Mouse (Mus musculus) forebrain, embryonic 13.5 days (tissue): ENCODE data around the gene Lamtor2. TPM values are rescaled to one million over a fixed set of nuclear protein-coding genes. Genes with fewer than 3 reads are reported as not detected.

Experiments used
- ATAC-seq: fragments of 200-750 bp; cut with Nextera tagmentation; 2 replicates; pipeline ENCODE4 v1.8.0; 2017
- H3K27ac ChIP-seq: fragments of 300-500 bp; sonication (generic); 2 replicates; pipeline ENCODE4 v1.5.1; 2015; ENCODE audit warnings: inconsistent platforms, mild to moderate bottlenecking, moderate library complexity
- H3K27me3 ChIP-seq: fragments of 300-500 bp; sonication (generic); 2 replicates; pipeline ENCODE4 v1.6.1; 2015; ENCODE audit warnings: mild to moderate bottlenecking, inconsistent platforms
- H3K36me3 ChIP-seq: fragments of 300-500 bp; sonication (generic); 2 replicates; pipeline ENCODE4 v1.6.1; 2015; ENCODE audit warnings: mild to moderate bottlenecking, inconsistent platforms; ENCODE audit not compliant: poor library complexity, severe bottlenecking
- H3K4me1 ChIP-seq: fragments of 300-500 bp; sonication (generic); 2 replicates; pipeline ENCODE4 v1.6.1; 2015; ENCODE audit warnings: inconsistent platforms
- H3K4me2 ChIP-seq: fragments of 300-500 bp; sonication (generic); 2 replicates; pipeline ENCODE4 v1.6.1; 2015; ENCODE audit warnings: inconsistent platforms, mild to moderate bottlenecking, moderate library complexity
- H3K4me3 ChIP-seq: fragments of 300-500 bp; sonication (generic); 2 replicates; pipeline ENCODE4 v1.5.1; 2015; ENCODE audit warnings: mild to moderate bottlenecking, inconsistent platforms
- H3K9ac ChIP-seq: fragments of 300-500 bp; sonication (generic); 2 replicates; pipeline ENCODE4 v1.6.1; 2015; ENCODE audit warnings: mild to moderate bottlenecking, inconsistent platforms
- H3K9me3 ChIP-seq: fragments of 300-500 bp; sonication (generic); replicated peaks from 2 replicates; pipeline ENCODE4 v1.6.1; 2016; ENCODE audit warnings: inconsistent platforms
- WGBS: fragments of 180-500 bp; shearing (Covaris S2); methylation state at CpG from one replicate; pipeline ENCODE4 v1.1.7; 2015; 5-methylcytosine and 5-hydroxymethylcytosine counted together
- polyA plus RNA-seq: library from polyadenylated mRNA; unstranded; fragments of >200 nt; fragmentation: Nextera tagmentation; extraction: Ambion mirVana; gene quantifications from 2 replicates; pipeline ENCODE4 v1.2.1, GENCODE M21; 2015

The Lamtor2 gene
- polyA plus RNA-seq, 1 experiment from 2014 or later = 170 TPM

DNA sequence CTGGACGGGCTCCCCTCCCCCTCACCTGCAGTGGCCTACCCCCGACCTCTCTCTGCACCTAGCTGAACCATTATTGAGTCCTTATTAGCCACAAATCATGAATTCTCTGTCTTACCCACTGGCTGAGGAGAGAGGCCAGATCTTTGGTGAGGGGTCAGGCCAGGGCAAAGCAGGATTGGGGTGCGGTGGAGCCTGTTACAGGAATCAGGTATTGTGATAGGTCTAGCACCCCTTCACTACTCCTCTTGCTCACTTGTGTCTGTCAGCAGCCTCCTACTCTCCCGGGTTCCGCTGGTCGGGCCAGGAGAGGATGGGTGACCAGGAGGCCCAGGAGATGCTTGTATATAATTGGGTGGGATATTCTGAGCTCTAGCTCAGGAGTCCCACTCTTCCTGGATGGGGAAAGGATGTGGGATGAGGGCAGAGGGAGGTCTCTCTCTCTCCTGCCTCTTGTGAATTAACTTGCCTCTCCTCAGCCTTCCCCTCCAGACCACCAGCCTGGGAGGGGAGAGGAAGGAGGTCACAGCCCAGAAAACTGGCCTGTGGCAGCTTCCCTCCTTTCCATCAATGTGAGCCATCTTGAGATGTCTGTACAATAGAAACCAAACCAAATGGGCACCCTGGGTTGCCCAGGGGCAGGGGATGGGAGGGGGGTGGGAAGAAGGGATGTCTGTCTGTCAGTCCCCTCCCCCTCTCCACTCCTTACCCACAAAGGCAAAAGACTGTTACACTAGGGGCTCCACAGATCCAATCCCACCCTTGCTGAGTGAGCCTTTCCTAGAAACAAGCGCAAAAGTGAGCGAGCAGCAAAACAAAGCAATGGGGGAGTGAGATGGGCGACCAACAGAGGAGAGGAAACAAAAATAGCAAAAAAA, 14.4 kb downstream of the Lamtor2 start:
- Histone ChIP-seq H3K9ac (peak overlapping the region; percentile 100), H3K4me1 (peaks cover 91% of the 10 kb centered on the region), H3K27ac (peak overlapping the region; percentile 82), H3K4me3 (peak overlapping the region; percentile 97), H3K36me3 (peaks cover 63% of the 10 kb centered on the region), H3K27me3 (no peaks in the 10 kb centered on the region), H3K4me2 (peak overlapping the region; percentile 99), H3K9me3 (no peaks in the 10 kb centered on the region)
- WGBS = 7% methylated on average over 9 of the region's 9 CpGs
- no peak for ATAC-seq

DNA sequence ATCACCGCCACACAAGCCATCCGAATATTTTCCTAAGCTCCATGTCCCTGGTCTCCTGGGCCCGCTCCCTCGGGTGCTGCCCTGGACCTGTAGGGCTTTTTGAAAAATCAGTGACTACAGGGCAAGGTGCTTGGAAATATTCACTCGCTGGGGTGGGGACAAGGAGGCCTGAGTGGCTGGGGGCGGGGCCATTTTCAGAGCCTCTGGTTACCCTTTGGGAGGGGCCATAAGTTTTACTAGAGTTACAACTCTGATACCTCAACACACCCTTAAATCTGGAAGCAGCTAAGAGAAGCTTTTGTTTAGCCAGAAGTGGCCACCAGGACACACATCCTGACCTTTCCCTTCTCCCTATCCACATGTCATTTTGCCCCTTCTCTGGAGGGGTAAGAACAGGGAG, 15.7 kb downstream of the Lamtor2 start:
- no peak for ATAC-seq
- peak overlapping the region; percentile 97 for H3K4me3 ChIP-seq
- H3K36me3 ChIP-seq = peaks cover 63% of the 10 kb centered on the region
- H3K4me1 ChIP-seq = peaks cover 81% of the 10 kb centered on the region
- WGBS = 51% methylated on average over 6 of the region's 6 CpGs
- peak overlapping the region; percentile 99 for H3K27ac ChIP-seq
- peak overlapping the region; percentile 99 for H3K4me2 ChIP-seq
- no peaks in the 10 kb centered on the region for H3K27me3 ChIP-seq
- H3K9ac ChIP-seq = peak overlapping the region; percentile 100
- H3K9me3 ChIP-seq = no peaks in the 10 kb centered on the region

DNA sequence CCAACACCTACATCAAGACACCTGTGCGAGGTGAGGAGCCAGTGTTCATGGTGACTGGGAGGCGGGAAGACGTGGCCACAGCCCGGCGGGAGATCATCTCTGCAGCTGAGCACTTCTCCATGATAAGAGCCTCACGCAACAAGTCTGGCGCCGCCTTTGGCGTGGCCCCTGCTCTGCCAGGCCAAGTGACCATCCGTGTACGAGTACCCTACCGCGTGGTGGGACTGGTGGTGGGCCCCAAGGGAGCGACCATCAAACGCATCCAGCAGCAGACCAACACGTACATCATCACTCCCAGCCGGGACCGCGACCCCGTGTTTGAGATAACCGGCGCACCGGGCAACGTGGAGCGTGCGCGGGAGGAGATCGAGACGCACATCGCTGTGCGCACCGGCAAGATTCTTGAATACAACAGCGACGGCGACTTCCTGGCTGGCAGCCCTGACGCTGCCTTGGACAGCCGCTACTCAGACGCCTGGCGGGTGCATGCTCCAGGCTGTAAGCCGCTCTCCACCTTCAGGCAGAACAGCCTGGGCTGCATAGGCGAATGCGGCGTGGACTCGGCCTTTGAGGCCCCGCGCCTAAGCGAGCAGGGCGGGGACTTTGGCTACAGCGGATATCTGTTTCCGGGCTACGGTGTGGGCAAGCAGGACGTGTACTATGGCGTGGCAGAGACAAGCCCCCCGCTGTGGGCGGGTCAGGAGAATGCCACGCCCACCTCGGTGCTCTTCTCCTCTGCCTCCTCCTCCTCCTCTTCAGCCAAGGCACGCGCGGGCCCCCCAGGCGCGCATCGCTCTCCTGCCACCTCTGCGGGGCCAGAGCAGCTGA, 16.6 kb downstream of the Lamtor2 start:
- no peaks in the 10 kb centered on the region for H3K27me3 ChIP-seq
- peak overlapping the region; percentile 100 for H3K9ac ChIP-seq
- peaks cover 73% of the 10 kb centered on the region for H3K4me1 ChIP-seq
- H3K4me2 ChIP-seq = peak overlapping the region; percentile 99
- 5% methylated on average over 62 of the region's 64 CpGs for WGBS
- peak overlapping the region; percentile 97 for H3K4me3 ChIP-seq
- H3K9me3 ChIP-seq = no peaks in the 10 kb centered on the region
- peak overlapping the region; percentile 99 for H3K27ac ChIP-seq
- H3K36me3 ChIP-seq = peaks cover 59% of the 10 kb centered on the region
- no peak for ATAC-seq

DNA sequence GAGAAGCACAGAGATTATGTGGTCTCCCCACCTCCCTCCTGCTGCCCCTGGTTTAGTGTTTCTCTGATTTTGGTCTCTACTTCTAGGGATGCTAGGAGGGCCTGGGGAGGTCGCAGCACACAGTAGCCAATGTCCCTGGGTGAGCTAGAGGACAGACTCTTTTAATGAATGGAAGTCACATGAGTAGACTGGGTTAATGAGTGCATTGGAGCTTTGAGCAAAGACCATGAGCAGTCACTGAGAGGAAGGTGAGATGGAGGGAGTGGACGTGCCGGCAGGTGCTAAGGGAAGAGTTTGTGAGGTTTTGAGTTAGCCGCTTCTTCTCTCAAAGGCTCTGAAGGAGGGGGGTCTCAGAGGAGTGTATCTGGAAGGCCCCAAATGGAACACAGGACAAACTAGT, 17.3 kb downstream of the Lamtor2 start:
- Histone ChIP-seq H3K4me2 (peak overlapping the region; percentile 99), H3K4me1 (peaks cover 66% of the 10 kb centered on the region), H3K9ac (peak overlapping the region; percentile 100), H3K36me3 (peaks cover 54% of the 10 kb centered on the region), H3K27me3 (no peaks in the 10 kb centered on the region), H3K27ac (peak overlapping the region; percentile 99), H3K9me3 (no peaks in the 10 kb centered on the region), H3K4me3 (peak overlapping the region; percentile 97)
- ATAC-seq = no peak
- 11% methylated on average over 4 of the region's 4 CpGs for WGBS

DNA sequence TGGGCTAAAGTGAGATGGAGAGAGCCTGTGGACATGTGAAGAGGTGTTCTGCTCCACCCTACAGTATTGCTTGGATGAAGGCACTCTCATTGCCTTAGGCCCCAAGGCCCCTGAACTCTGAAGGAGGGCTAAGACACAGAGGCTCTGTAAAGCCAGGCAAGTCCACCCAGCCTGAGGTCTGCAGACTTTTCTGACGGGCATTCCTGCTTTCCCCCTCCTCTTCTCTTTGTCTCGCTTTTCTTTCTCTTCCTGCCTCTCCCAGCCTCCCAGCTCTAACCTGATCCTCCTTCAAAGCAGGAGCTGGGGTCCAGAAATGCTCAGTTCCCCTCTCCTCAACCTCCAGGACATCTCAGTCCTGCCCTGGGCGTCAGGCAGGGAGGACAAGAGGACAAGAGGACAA, 17.9 kb downstream of the Lamtor2 start:
- Histone ChIP-seq H3K9me3 (no peaks in the 10 kb centered on the region), H3K4me2 (peak overlapping the region; percentile 99), H3K36me3 (peaks cover 49% of the 10 kb centered on the region), H3K9ac (peak overlapping the region; percentile 100), H3K4me3 (peak overlapping the region; percentile 97), H3K27ac (peak overlapping the region; percentile 99), H3K4me1 (peaks cover 66% of the 10 kb centered on the region), H3K27me3 (no peaks in the 10 kb centered on the region)
- WGBS = 4% methylated on average over 3 of the region's 3 CpGs
- no peak for ATAC-seq

DNA sequence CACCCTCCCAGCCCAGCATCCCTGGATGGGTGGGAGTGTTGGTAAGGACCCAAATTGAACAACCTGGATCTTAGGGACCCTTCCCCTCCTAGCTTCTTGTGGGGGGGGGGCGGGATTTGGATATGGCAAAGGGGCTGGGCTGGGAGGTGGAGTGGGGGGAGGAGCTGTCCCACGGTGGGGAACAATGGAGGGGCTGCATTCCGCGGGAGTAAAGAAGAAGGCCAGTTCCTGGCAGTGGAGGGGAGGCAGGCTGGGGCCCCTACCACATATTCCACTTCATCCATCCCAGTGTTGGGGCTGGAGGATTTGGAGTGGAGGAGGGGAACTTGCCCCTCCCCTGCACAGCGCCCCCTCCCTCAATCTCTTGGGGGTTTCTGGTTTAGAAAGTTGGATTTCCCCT, 19.2 kb downstream of the Lamtor2 start:
- Histone ChIP-seq H3K4me3 (peak overlapping the region; percentile 97), H3K27me3 (no peaks in the 10 kb centered on the region), H3K4me1 (peaks cover 69% of the 10 kb centered on the region), H3K9ac (peak overlapping the region; percentile 100), H3K36me3 (peaks cover 41% of the 10 kb centered on the region), H3K27ac (peak overlapping the region; percentile 99), H3K9me3 (no peaks in the 10 kb centered on the region), H3K4me2 (peak overlapping the region; percentile 99)
- no peak for ATAC-seq
- WGBS = 3% methylated on average over 5 of the region's 5 CpGs

DNA sequence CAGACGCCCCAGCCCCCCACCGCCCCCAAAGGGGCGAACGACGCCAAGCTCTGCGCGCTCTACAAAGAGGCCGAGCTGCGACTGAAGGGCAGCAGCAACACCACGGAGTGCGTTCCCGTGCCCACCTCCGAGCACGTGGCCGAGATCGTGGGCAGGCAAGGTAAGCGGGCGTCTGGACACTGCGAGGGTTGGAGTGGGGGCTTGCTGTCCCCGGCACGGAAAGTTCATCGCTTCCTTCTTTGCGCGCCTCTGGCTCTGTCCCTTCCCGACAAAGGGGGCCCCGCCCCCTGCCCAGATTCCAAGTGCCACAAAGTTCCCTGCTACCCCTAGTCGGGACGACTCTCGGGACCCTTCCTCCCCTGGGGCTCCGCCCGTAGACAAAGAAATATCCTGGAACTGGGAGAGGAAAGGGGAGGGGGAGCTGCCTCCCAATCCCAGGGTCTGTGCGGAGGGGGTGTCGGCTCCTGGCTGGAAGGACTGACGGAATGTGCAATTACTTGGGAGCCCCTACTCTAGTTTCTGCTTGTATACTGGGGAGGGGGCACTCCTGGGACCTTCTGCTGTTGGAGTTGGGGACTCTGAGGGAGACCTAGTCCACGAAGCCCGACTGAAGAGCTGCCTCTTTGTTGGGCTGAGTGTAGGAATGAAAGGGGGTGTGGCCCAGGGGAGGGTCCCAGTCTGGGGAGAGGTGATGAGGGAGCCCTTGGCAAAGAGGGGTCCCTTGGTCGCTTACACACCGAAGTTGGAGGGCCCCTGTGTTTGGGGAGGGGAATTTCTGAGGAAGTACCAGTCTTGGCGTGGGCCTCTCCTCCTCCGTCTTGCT, 20.0 kb downstream of the Lamtor2 start:
- H3K27me3 ChIP-seq = no peaks in the 10 kb centered on the region
- WGBS = 0% methylated on average over 38 of the region's 40 CpGs
- H3K9me3 ChIP-seq = no peaks in the 10 kb centered on the region
- H3K4me2 ChIP-seq = peak overlapping the region; percentile 99
- H3K27ac ChIP-seq = peak overlapping the region; percentile 99
- peaks cover 33% of the 10 kb centered on the region for H3K36me3 ChIP-seq
- H3K4me1 ChIP-seq = peaks cover 69% of the 10 kb centered on the region
- peak overlapping the region; percentile 97 for H3K4me3 ChIP-seq
- peak; percentile 55 for ATAC-seq
- H3K9ac ChIP-seq = peak overlapping the region; percentile 100

DNA sequence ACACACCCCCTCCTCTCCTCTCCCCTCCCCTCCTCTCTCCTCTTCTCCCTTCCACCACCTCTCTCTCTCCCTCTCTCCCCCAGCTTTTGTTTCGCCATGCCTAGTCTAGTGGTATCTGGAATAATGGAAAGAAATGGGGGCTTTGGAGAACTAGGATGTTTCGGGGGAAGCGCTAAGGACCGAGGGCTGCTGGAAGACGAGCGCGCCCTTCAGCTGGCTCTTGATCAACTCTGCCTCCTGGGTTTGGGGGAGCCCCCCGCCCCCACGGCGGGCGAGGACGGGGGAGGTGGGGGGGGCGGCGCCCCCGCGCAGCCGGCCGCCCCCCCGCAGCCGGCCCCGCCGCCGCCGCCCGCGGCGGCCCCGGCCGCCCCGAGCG, 20.6 kb downstream of the Lamtor2 start, which contains the start of gene Mex3a:
TSS of gene Mex3a (plus strand) at position 97 of the 376 bp plus-strand sequence.
- Histone ChIP-seq H3K27me3 (no peaks in the 10 kb centered on the region), H3K9ac (peak within 1 kb of the TSS; percentile 100), H3K27ac (peak within 1 kb of the TSS; percentile 99), H3K4me2 (peak within 1 kb of the TSS; percentile 99), H3K4me3 (peak within 1 kb of the TSS; percentile 97), H3K36me3 (peaks cover 27% of the 10 kb centered on the region), H3K9me3 (no peaks in the 10 kb centered on the region), H3K4me1 (peaks cover 69% of the 10 kb centered on the region)
- ATAC-seq = no peak
- 0% methylated on average over 9 of the region's 31 CpGs for WGBS

DNA sequence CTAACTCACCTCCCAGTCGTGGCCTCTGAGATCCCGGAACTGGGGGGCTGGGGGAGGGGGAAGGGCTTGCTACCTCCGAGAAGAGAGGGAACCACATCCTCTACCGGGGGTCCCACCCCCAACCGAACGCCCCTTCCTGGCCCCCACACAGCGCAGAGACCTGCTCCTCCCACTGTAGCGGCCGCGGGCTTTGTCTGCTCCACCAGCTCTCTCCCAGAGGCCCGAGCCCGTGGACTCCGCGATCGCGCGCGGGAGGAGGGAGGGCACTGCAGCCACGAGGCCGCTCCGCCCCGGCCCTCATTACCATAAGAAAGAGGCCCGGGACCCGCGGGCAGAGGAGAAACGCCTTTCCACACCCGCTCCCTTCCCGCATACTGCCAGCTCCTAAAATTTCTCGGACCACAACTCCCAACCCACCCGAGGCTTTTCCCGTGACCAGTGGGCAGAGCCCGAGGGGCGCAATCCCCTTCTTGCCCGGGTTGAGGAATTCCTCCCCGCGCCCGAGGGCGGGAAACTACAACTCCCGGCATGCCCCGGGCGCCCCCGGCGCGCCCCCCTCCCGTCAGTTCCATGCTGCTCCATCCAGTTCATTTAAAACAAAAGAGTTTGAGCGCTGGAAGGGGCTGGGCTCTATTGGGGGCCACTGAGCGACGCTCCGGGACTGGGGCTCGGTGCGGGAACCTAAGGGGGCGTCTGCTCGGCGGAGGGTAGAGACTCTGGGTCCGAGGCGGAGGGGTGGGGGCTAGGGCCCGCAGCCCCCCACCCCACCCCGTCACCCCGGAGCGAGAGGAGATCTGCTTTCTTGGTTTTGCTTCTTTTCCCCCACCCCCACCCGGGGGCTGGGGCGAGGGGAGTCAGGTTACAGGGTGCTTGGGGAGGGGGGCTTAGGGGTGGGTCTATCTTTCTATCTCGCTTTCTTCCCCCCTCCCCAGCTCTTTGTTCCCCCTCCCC, 21.3 kb downstream of the Lamtor2 start:
- peak overlapping the region; percentile 99 for H3K4me2 ChIP-seq
- peaks cover 20% of the 10 kb centered on the region for H3K36me3 ChIP-seq
- H3K9me3 ChIP-seq = no peaks in the 10 kb centered on the region
- peak overlapping the region; percentile 99 for H3K27ac ChIP-seq
- H3K4me3 ChIP-seq = peak overlapping the region; percentile 97
- under 1% methylated on average over 51 of the region's 63 CpGs for WGBS
- H3K4me1 ChIP-seq = peaks cover 69% of the 10 kb centered on the region
- peak; percentile 88 for ATAC-seq
- H3K9ac ChIP-seq = peak overlapping the region; percentile 100
- H3K27me3 ChIP-seq = no peaks in the 10 kb centered on the region

DNA sequence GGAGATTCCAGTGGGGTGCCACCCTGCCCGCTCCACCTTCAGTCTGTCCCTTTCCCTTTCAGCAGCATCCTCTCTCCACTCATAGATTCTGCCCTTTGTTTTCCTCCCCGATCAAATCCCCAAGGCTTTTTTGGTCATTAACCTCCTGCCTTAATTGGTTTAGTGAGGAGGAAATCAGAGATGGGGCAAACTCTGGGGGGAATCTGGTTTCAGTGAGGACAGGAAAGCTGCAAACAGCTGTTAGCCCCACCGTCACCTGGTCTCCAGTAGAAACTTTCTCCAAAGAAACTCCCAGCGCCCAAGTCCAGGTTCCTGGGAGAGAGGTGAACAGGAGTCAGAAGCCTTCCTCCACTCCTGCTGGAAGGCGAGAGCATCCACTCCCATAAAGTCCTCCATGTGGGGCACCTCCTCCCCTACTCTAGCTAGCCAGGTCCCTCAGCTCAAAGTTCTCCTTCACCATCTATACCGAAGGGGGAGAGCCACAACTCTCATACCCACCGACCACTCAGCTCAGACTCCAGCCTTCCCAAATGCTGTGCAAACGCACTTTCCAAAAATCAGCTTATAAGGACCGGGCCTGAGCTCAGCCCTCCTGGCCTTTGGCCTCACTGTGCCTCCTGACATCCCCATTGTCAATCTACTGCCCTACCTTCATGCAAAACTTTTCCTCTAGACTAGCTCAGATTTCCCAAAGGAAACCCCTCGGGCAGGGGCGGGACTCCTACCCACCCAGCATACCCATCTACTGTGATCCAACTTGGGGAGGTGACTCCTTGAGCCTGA, 22.6 kb downstream of the Lamtor2 start:
- peak overlapping the region; percentile 100 for H3K9ac ChIP-seq
- peaks cover 10% of the 10 kb centered on the region for H3K36me3 ChIP-seq
- H3K27me3 ChIP-seq = no peaks in the 10 kb centered on the region
- peak overlapping the region; percentile 97 for H3K4me3 ChIP-seq
- 0% methylated on average over 11 of the region's 11 CpGs for WGBS
- peak overlapping the region; percentile 99 for H3K4me2 ChIP-seq
- H3K27ac ChIP-seq = peak overlapping the region; percentile 99
- H3K4me1 ChIP-seq = peaks cover 67% of the 10 kb centered on the region
- no peak for ATAC-seq
- H3K9me3 ChIP-seq = no peaks in the 10 kb centered on the region
